Mouse (Mus musculus) small intestine, adult 2 months (tissue): ENCODE measurements at regions not wholly inside any gene's neighbourhood (a gene's known extent, or its start where the extent isn't known, plus 50 kb on each side); places are given as distances from the start of the nearest gene placed in this dataset.
"Not testable (repeated sequence)": the region's sequence is repeated elsewhere in the genome, so short reads cannot be mapped to it uniquely, and the experiment has no call there.

Experiments used
- H3K27ac ChIP-seq: fragments of 200-500 bp; 2 replicates; pipeline ENCODE4 v1.5.1; 2012; ENCODE audit warnings: low read depth, low read length, control low read depth, inconsistent platforms; ENCODE audit not compliant: insufficient read depth
- H3K27me3 ChIP-seq: fragments of 200-500 bp; 2 replicates; pipeline ENCODE4 v1.6.1; 2012; ENCODE audit warnings: mild to moderate bottlenecking, moderate library complexity, low read length, inconsistent platforms; ENCODE audit not compliant: control insufficient read depth, insufficient read depth
- H3K36me3 ChIP-seq: fragments of 200-500 bp; 2 replicates; pipeline ENCODE4 v1.6.1; 2012; ENCODE audit warnings: mild to moderate bottlenecking, low read length, control low read depth, inconsistent platforms; ENCODE audit not compliant: control insufficient read depth, insufficient read depth
- H3K4me1 ChIP-seq: fragments of 200-500 bp; 2 replicates; pipeline ENCODE4 v1.6.1; 2012; ENCODE audit warnings: low read length, inconsistent platforms, mixed read lengths; ENCODE audit not compliant: control insufficient read depth, insufficient read depth, insufficient read length
- H3K4me3 ChIP-seq: fragments of 200-500 bp; 2 replicates; pipeline ENCODE4 v1.5.1; 2012; ENCODE audit warnings: low read depth, mild to moderate bottlenecking, control low read depth, inconsistent platforms, low read length, moderate library complexity
- CTCF ChIP-seq: fragments of 200-500 bp; IDR thresholded peaks from 2 replicates; pipeline ENCODE4 v1.5.1; 2012; ENCODE audit warnings: low read depth, mild to moderate bottlenecking, control low read depth, inconsistent platforms, low read length, moderate library complexity, mixed read lengths; ENCODE audit not compliant: insufficient replicate concordance, insufficient read length; ENCODE audit errors: extremely low read depth
- POLR2A ChIP-seq: fragments of 200-500 bp; IDR thresholded peaks from 2 replicates; pipeline ENCODE4 v1.6.1; 2012; ENCODE audit warnings: low read depth, mild to moderate bottlenecking, control low read depth, inconsistent platforms, low read length, moderate library complexity
- WGBS: fragments of 180-500 bp; shearing (Covaris S2); methylation state at CpG from one replicate; pipeline ENCODE4 v1.1.7; 2018; 5-methylcytosine and 5-hydroxymethylcytosine counted together

- Histone ChIP-seq H3K27ac (no peak overlapping the region), H3K4me1 (no peaks in the 10 kb centered on the region), H3K27me3 (no peaks in the 10 kb centered on the region), H3K36me3 (no peaks in the 10 kb centered on the region), H3K4me3 (no peak overlapping the region)
- 76% methylated on average over 1 of the region's 1 CpGs for WGBS
- TF ChIP-seq CTCF (no peak), POLR2A (no peak)
Measured at GRCm38 (mm10) chr1:81739981-81740380, 492.9 kb upstream of the Gm9747 start.

GRCm38 (mm10) chr1:81741882-81742281, 491.0 kb upstream of the Gm9747 start:
- H3K36me3 ChIP-seq, H3K4me1 ChIP-seq, H3K27me3 ChIP-seq, H3K4me3 ChIP-seq, H3K27ac ChIP-seq: not testable (repeated sequence)
- 79% methylated on average over 8 of the region's 8 CpGs for WGBS

GRCm38 (mm10) chr1:81744524-81744923, 488.4 kb upstream of the Gm9747 start:
- H3K27ac ChIP-seq, result no peak overlapping the region
- H3K27me3 ChIP-seq, result no peaks in the 10 kb centered on the region
- WGBS, result 45% methylated on average over 8 of the region's 8 CpGs
- no peak overlapping the region for H3K4me3 ChIP-seq
- no peak for TF ChIP-seq POLR2A
- no peak for TF ChIP-seq CTCF
- H3K36me3 ChIP-seq, result no peaks in the 10 kb centered on the region
- no peaks in the 10 kb centered on the region for H3K4me1 ChIP-seq

GRCm38 (mm10) chr1:81745024-81745960, 487.6 kb upstream of the Gm9747 start:
- TF ChIP-seq CTCF (no peak), POLR2A (no peak)
- WGBS, result 80% methylated on average over 14 of the region's 14 CpGs

GRCm38 (mm10) chr1:81746013-81746412, 486.9 kb upstream of the Gm9747 start:
- no peak overlapping the region for H3K27ac ChIP-seq
- 69% methylated on average over 3 of the region's 3 CpGs for WGBS
- H3K4me1 ChIP-seq, result no peaks in the 10 kb centered on the region
- no peaks in the 10 kb centered on the region for H3K27me3 ChIP-seq
- H3K4me3 ChIP-seq, result no peak overlapping the region
- TF ChIP-seq POLR2A, result no peak
- TF ChIP-seq CTCF, result no peak
- no peaks in the 10 kb centered on the region for H3K36me3 ChIP-seq

More at GRCm38 (mm10) chr1:81745024-81745960, 487.6 kb upstream of the Gm9747 start:
- H3K4me3 ChIP-seq, result no peak overlapping the region
- H3K36me3 ChIP-seq, result no peaks in the 10 kb centered on the region
- H3K4me1 ChIP-seq, result no peaks in the 10 kb centered on the region
- no peaks in the 10 kb centered on the region for H3K27me3 ChIP-seq
- no peak overlapping the region for H3K27ac ChIP-seq

- WGBS, result 65% methylated on average over 3 of the region's 3 CpGs
- H3K27ac ChIP-seq, result no peak overlapping the region
Measured at GRCm38 (mm10) chr1:81747025-81747424, 485.9 kb upstream of the Gm9747 start.

GRCm38 (mm10) chr1:81754067-81754466, 478.8 kb upstream of the Gm9747 start:
- H3K4me1 ChIP-seq, result no peaks in the 10 kb centered on the region
- TF ChIP-seq CTCF (no peak), POLR2A (no peak)
- H3K27ac ChIP-seq, result no peak overlapping the region
- WGBS, result 34% methylated on average over 2 of the region's 2 CpGs
- no peak overlapping the region for H3K4me3 ChIP-seq
- no peaks in the 10 kb centered on the region for H3K36me3 ChIP-seq
- H3K27me3 ChIP-seq, result no peaks in the 10 kb centered on the region

More at GRCm38 (mm10) chr1:81747025-81747424, 485.9 kb upstream of the Gm9747 start:
- Histone ChIP-seq H3K4me3 (no peak overlapping the region), H3K36me3 (no peaks in the 10 kb centered on the region), H3K4me1 (no peaks in the 10 kb centered on the region), H3K27me3 (no peaks in the 10 kb centered on the region)
- TF ChIP-seq CTCF (no peak), POLR2A (no peak)
